Mouse (Mus musculus): ENCODE measurements around the gene Mtor.

DNA sequence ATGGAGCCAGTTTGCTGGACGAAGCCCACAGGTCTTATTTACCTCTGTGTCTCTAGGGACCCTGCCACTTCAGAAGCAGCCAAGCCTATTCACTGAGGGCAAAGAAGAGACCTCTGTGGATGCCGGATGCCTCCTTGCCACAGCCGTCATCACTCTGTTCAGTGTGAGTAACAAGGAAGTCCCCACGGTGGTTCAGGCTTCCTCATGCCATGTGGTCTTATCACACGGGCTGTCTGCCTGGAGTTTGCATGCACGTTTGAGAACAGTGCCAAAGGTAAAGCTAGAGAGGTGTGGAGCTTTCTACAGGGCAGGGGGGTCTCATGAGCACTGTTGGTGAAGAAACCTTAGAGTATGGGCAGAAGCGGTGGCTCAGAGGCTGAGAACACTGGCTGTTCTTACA, 124.8 kb downstream of the Mtor start:
- TF ChIP-seq POLR2A (IDR thresholded peaks at IDR 0.05; ENCODE audit: low read depth, low read length), result no peak
- no peak for TF ChIP-seq CTCF (conservative IDR thresholded peaks at IDR 0.05 in 1 of 2, IDR thresholded peaks at IDR 0.05 in 1 of 2; ENCODE audit: low read depth in 2 of 2, low read length in 2 of 2)
- TF ChIP-seq CHD2 (IDR thresholded peaks at IDR 0.05; ENCODE audit: low read length), result no peak
- TF ChIP-seq USF1 (IDR thresholded peaks at IDR 0.05; ENCODE audit: low read depth, low read length), result no peak
- TF ChIP-seq MXI1 (IDR thresholded peaks at IDR 0.05; ENCODE audit: low read depth, low read length), result no peak
- no peak for TF ChIP-seq RCOR1 (conservative IDR thresholded peaks at IDR 0.05; ENCODE audit: low read depth, low read length)
- no peak for TF ChIP-seq ELF1 (IDR thresholded peaks at IDR 0.05; ENCODE audit: low read depth, low read length)
- TF ChIP-seq KAT2A (IDR thresholded peaks at IDR 0.05; ENCODE audit: insufficient replicate concordance, low read length), result no peak
- no peak for TF ChIP-seq GABPA (IDR thresholded peaks at IDR 0.05; ENCODE audit: insufficient replicate concordance, low read depth, low read length)
- no peak for TF ChIP-seq E2F4 (IDR thresholded peaks at IDR 0.05; ENCODE audit: insufficient replicate concordance, low read depth, low read length)
- no peak for TF ChIP-seq TCF12 (IDR thresholded peaks at IDR 0.05; ENCODE audit: low read depth, low read length)
- no peak for TF ChIP-seq RAD21 (IDR thresholded peaks at IDR 0.05; ENCODE audit: low read depth, low read length)
- no peak for TF ChIP-seq ETS1 (conservative IDR thresholded peaks at IDR 0.05; ENCODE audit: low read depth, low read length)
- no peak for TF ChIP-seq NRF1 (IDR thresholded peaks at IDR 0.05; ENCODE audit: low read depth, low read length)

All from CH12.LX (cell line).